Mouse (Mus musculus): ENCODE measurements at regions not wholly inside any gene's neighbourhood (a gene's known extent, or its start where the extent isn't known, plus 50 kb on each side); places are given as distances from the start of the nearest gene placed in this dataset.

- no peak for DNase-seq
Measured at GRCm38 (mm10) chr10:19066821-19067350, 51.4 kb upstream of the Tnfaip3 start.

All from adrenal gland, postnatal 14 days (tissue).